Mouse (Mus musculus): ENCODE data around the gene Axin2.

DNA sequence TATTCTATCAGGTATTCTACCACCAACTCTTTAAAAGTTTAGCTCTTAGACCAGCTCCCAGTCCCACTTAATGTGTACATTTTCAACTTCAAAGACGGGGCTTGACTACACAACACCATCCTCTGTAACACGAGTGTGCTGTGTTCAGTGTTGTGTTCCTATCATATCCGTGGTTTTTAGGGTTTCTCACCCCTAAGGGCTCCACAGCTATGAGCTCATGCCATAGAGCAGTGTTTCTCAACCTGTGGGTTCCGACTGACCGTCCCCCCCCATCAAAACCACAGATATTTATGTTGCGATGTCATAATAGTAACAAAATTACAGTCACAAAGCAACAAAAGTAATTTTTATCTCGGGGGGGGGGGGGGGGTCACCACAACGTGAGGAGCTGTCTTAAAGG, 34.1 kb upstream of the Axin2 start:
- TF ChIP-seq POLR2A (IDR thresholded peaks at IDR 0.05; ENCODE audit: low read depth, low read length): no peak
- TF ChIP-seq CTCF (IDR thresholded peaks at IDR 0.05; ENCODE audit: extremely low read depth, insufficient read depth, insufficient read length, insufficient replicate concordance): no peak

Data from spleen, adult 2 months (tissue).